Mouse (Mus musculus) erythroblast, embryonic 14.5 days (primary cell): ENCODE results near the gene Hesx1.

Experiments
- GATA1 ChIP-seq: IDR thresholded peaks from 2 replicates; pipeline ENCODE4 v1.6.1; 2012; ENCODE audit warnings: low read length, inconsistent platforms, mixed read lengths
- TAL1 ChIP-seq: IDR thresholded peaks from 3 replicates; pipeline ENCODE4 v1.6.1; 2012; ENCODE audit warnings: low read length, inconsistent platforms, mixed read lengths

- TF ChIP-seq GATA1 (no peak), TAL1 (no peak)
These were observed 17.3 kb downstream of the Hesx1 start for GRCm38 (mm10) chr14:27011561-27011960.
